Mouse (Mus musculus) kidney, embryonic 16.5 days (tissue): ENCODE results near the gene Igf2r. TPM values are rescaled to one million over a fixed set of nuclear protein-coding genes. Genes with fewer than 3 reads are reported as not detected.

Experiments used
- ATAC-seq: fragments of 200-750 bp; cut with Nextera tagmentation; 2 replicates; pipeline ENCODE4 v1.8.0; 2017; ENCODE audit warnings: moderate TSS enrichment; ENCODE audit not compliant: low FRiP score, low TSS enrichment
- H3K27ac ChIP-seq: fragments of 300-500 bp; sonication (generic); 2 replicates; pipeline ENCODE4 v1.5.1; 2014; ENCODE audit warnings: low read length
- H3K27me3 ChIP-seq: fragments of 300-500 bp; sonication (generic); 2 replicates; pipeline ENCODE4 v1.6.1; 2014; ENCODE audit warnings: low read length, control low read depth, mixed read lengths; ENCODE audit not compliant: insufficient read depth
- H3K36me3 ChIP-seq: fragments of 300-500 bp; sonication (generic); 2 replicates; pipeline ENCODE4 v1.6.1; 2014; ENCODE audit warnings: low read length, control low read depth, mixed read lengths; ENCODE audit not compliant: insufficient read depth
- H3K4me1 ChIP-seq: fragments of 300-500 bp; sonication (generic); 2 replicates; pipeline ENCODE4 v1.6.1; 2014; ENCODE audit warnings: low read length, control low read depth, mixed read lengths; ENCODE audit not compliant: insufficient read depth
- H3K4me2 ChIP-seq: fragments of 300-500 bp; sonication (generic); replicated peaks from 2 replicates; pipeline ENCODE4 v1.6.1; 2014; ENCODE audit warnings: low read depth, low read length
- H3K4me3 ChIP-seq: fragments of 300-500 bp; sonication (generic); 2 replicates; pipeline ENCODE4 v1.5.1; 2014; ENCODE audit warnings: mild to moderate bottlenecking, low read length
- H3K9ac ChIP-seq: fragments of 300-500 bp; sonication (generic); replicated peaks from 2 replicates; pipeline ENCODE4 v1.6.1; 2014; ENCODE audit warnings: low read length
- H3K9me3 ChIP-seq: fragments of 300-500 bp; sonication (generic); 2 replicates; pipeline ENCODE4 v1.6.1; 2016; ENCODE audit warnings: low read length, control low read depth
- WGBS: fragments of 180-500 bp; shearing (Covaris S2); extraction: QIAGEN DNeasy Blood & Tissue Kit; methylation state at CpG from one replicate; pipeline ENCODE4 v1.1.7; 2014; 5-methylcytosine and 5-hydroxymethylcytosine counted together
- polyA plus RNA-seq: library from polyadenylated mRNA; unstranded; fragments of >200 nt; fragmentation: Nextera tagmentation; extraction: Ambion mirVana; gene quantifications from 2 replicates; pipeline ENCODE4 v1.2.1, GENCODE M21; 2015

The Igf2r gene
- polyA plus RNA-seq, 1 experiment from 2014 or later = 32.1 TPM

DNA sequence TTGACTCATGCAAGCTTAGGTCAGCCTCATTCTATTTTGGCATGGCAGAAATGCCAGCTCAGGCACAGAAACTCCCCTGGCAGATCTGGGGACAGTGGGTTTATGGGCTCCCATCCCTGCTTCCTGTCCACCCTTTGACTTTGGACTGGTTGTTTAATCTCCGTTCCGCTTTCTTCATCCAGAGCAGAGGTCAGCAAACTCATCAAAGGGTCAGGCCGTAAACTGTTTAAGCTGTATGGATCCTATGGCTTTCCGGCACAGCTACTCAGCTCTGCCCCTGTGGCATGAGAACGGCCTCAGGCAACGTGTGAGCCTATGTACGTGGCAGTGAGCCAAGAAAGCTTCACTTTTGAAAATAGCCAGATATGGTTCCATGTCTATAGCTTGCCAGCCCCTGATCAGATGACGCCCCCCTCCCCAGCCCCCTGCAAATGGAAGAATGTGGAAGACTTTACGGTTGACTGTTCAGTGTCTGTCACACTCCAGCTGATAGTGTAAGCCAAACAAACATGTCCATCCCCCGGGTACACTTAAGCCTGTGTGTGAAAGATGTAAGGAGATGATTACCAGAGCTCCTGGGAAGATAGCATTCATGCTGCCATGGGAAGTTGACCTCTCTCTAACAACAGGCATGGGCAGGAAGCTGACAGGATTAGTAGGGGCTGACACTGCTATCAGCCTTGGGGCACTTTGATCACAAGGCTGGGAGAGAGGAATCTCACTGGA, 21.1 kb upstream of the Igf2r start:
- peak overlapping the region; percentile 15; the same call in 1 of the 2 replicates for H3K9ac ChIP-seq
- peak overlapping the region; percentile 89 for H3K27ac ChIP-seq
- WGBS = 6% methylated on average over 10 of the region's 10 CpGs
- H3K4me2 ChIP-seq = 0 out of 2 replicates have a peak overlapping the region, but pooled peaks have one; percentile 19
- peaks cover 50% of the 10 kb centered on the region for H3K4me1 ChIP-seq
- H3K4me3 ChIP-seq = no peak overlapping the region
- ATAC-seq = peak; percentile 83
- peaks cover 12% of the 10 kb centered on the region for H3K36me3 ChIP-seq
- peaks cover 11% of the 10 kb centered on the region for H3K9me3 ChIP-seq
- no peaks in the 10 kb centered on the region for H3K27me3 ChIP-seq

DNA sequence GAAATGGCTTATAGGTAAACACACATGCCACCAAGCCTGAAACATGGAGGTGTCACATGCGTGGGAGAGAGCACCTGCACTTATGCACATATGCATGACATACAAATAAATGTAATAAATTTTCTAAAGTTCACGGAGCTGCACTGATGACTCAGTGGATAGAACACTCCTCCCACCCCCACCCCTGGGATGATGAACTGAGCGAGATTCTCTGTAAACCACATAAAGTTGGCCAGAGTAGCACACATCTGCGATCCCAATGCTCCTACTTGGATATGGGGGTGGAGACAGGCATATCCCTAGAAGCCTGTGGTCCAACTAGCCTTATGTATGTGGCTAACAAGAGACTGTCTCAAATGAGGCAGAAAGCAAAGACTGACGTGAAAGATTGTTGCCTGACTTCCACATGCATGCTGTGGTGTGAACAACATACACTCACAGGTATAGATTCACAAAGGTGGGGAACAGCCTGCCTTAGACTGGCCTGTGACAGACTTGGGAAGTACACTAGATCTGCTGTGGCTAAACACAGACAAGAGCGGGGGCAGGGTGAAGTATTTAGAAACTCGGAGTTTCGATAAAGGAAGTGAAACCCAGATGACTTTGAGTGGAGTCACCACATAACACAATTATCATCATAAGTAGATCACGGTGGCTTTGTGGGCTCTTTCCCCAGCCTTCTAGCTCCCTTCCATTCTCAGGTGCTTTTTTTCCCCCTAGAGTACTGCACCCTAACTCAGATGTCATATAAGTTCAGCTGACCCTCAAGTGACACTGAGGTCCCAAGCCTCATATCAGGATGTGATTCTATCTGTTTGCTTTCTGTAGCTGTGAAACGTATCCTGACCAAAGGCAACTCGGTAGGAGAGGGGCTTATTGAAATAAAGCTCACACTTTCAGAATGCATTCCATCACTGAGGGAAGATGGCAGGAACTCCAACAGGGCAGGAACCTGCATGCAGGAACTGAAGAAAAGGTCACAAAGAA, 13.7 kb upstream of the Igf2r start:
- Histone ChIP-seq H3K27me3 (no peaks in the 10 kb centered on the region), H3K36me3 (peaks cover 10% of the 10 kb centered on the region), H3K9ac (no peak overlapping the region), H3K4me1 (peaks cover 48% of the 10 kb centered on the region), H3K27ac (peak overlapping the region; percentile 5; the same call in 1 of the 2 replicates), H3K4me3 (no peak overlapping the region), H3K4me2 (no peak overlapping the region), H3K9me3 (peaks cover 4% of the 10 kb centered on the region)
- no peak for ATAC-seq
- WGBS = 47% methylated on average over 11 of the region's 11 CpGs

DNA sequence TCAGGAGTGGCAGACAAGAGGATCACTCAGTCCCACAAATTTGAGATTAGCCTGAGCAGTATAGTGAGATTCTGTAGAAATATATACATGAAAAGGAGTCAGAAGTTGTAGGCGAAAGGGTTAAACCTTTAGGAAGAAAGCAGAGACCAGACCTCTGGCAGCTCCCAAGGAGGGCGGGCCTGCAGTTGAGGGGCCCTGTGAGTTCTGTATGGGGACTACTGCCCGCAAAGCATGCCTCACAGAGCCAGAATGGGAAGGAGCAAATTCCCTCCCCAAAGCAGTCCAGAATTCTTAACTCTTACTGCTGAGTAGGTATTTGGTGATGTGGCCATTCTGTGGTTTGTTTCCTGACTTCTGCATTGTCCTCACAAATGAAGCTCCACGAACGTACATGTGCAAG, 11.6 kb upstream of the Igf2r start:
- Histone ChIP-seq H3K4me1 (peaks cover 48% of the 10 kb centered on the region), H3K27ac (peak overlapping the region; percentile 94), H3K4me3 (no peak overlapping the region), H3K9ac (peak overlapping the region; percentile 9; the same call in 1 of the 2 replicates), H3K36me3 (peaks cover 8% of the 10 kb centered on the region; the same call in 1 of the 2 replicates), H3K4me2 (peak overlapping the region; percentile 40), H3K9me3 (no peaks in the 10 kb centered on the region), H3K27me3 (no peaks in the 10 kb centered on the region)
- peak; percentile 84 for ATAC-seq
- 16% methylated on average over 5 of the region's 5 CpGs for WGBS

DNA sequence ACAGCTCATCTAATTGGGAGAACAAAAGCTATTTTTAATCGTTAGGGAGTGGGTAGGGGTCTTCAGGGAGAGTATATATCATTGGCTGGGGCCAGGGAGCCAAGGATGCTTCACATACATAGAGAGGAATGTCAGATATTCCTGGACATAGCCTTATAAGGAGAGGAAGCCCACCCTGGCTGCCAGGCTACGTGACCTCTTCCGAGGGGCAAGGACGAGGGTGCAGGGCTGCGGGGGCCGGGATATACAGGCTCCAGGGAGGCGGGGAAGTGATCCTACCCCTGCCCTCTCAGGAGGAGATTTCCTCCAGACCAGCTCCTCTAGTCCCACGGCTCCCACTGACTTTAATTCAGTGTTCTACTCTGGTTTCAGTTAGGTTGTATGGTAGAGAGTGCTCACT, 10.7 kb upstream of the Igf2r start:
- Histone ChIP-seq H3K9ac (0 out of 2 replicates have a peak overlapping the region, but pooled peaks have one; percentile 32), H3K27ac (peak overlapping the region; percentile 94), H3K27me3 (no peaks in the 10 kb centered on the region), H3K9me3 (0 out of 2 replicates have a peak, but pooled peaks cover 3% of the 10 kb centered on the region), H3K4me1 (peaks cover 48% of the 10 kb centered on the region), H3K36me3 (peaks cover 8% of the 10 kb centered on the region; the same call in 1 of the 2 replicates), H3K4me2 (peak overlapping the region; percentile 19; the same call in 1 of the 2 replicates), H3K4me3 (no peak overlapping the region)
- 9% methylated on average over 8 of the region's 8 CpGs for WGBS
- ATAC-seq = peak; percentile 83

DNA sequence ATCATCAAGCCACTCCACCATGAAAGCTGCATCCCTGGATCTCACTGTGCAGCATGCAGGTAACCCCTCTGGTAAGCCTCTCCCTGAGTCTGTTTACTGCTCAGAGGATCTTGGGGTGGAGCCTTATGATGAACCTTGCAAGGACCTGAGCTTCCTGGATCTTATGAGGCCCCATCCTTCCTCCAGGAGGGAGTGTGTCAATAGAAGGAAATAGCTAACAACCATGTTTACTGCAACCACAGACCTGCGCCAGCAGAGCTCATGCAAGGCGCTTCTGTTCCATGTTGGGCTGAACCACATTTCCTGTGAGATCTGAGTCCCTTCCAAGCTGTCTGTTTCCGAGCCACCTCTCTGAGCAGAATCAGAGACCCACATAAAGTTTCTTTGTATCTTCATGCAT, 10.0 kb upstream of the Igf2r start:
- H3K27me3 ChIP-seq = no peaks in the 10 kb centered on the region
- H3K4me3 ChIP-seq = no peak overlapping the region
- peak; percentile 33 for ATAC-seq
- 50% methylated on average over 3 of the region's 3 CpGs for WGBS
- no peak overlapping the region for H3K9ac ChIP-seq
- H3K4me2 ChIP-seq = no peak overlapping the region
- peaks cover 8% of the 10 kb centered on the region; the same call in 1 of the 2 replicates for H3K36me3 ChIP-seq
- H3K27ac ChIP-seq = peak overlapping the region; percentile 94
- H3K4me1 ChIP-seq = peaks cover 48% of the 10 kb centered on the region
- 0 out of 2 replicates have a peak, but pooled peaks cover 3% of the 10 kb centered on the region for H3K9me3 ChIP-seq

DNA sequence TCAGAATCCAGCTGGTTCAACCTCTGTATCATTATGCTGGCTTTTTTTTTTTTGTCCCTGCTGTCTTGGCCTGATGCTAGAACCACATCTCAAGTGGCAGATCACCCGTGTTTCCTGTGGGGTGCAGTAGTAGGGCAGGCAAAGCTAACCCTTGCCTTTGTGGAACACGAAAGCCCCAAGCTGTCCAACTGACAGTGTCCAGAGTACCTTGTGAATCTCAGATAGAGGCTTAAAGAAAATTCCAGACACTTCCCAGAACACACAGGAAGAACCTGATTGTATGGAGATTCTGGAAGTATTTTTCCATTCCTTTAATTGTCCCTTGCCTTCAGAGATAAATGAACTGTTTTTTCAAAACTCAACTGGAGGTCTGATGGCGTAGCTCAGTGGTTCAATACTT, 4.5 kb upstream of the Igf2r start:
- no peaks in the 10 kb centered on the region for H3K27me3 ChIP-seq
- H3K4me1 ChIP-seq = peaks cover 7% of the 10 kb centered on the region; the same call in 1 of the 2 replicates
- H3K4me3 ChIP-seq = no peak overlapping the region
- 67% methylated on average over 3 of the region's 3 CpGs for WGBS
- H3K4me2 ChIP-seq = no peak overlapping the region
- H3K9ac ChIP-seq = no peak overlapping the region
- H3K27ac ChIP-seq = no peak overlapping the region
- H3K36me3 ChIP-seq = peaks cover 23% of the 10 kb centered on the region
- peaks cover 9% of the 10 kb centered on the region; the same call in 1 of the 2 replicates for H3K9me3 ChIP-seq
- no peak for ATAC-seq

DNA sequence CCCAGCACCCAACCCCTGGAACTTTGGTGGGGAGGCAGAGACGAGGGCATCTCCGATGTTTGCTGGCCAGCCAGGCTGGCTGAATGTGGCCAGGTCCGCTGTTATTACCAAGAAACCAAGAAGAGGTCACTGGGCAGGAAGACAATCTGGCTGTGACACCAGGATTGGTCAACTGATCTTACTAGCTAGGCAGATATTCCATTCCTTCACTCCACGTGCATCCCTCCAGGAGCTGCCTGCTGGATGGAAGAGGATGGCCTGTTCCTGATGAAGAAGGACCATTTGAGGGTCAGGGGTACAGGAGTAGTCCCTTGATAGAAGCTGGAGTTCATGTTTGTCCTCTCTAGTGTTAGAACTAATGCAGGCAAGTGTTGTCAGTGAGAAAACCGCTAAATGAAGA, 1.0 kb upstream of the Igf2r start:
- ATAC-seq = no peak
- peaks cover 23% of the 10 kb centered on the region for H3K36me3 ChIP-seq
- no peak overlapping the region for H3K27ac ChIP-seq
- no peaks in the 10 kb centered on the region for H3K27me3 ChIP-seq
- H3K4me3 ChIP-seq = no peak overlapping the region
- peaks cover 7% of the 10 kb centered on the region; the same call in 1 of the 2 replicates for H3K9me3 ChIP-seq
- peaks cover 30% of the 10 kb centered on the region for H3K4me1 ChIP-seq
- no peak overlapping the region for H3K4me2 ChIP-seq
- WGBS = 86% methylated on average over 5 of the region's 5 CpGs
- H3K9ac ChIP-seq = no peak overlapping the region

DNA sequence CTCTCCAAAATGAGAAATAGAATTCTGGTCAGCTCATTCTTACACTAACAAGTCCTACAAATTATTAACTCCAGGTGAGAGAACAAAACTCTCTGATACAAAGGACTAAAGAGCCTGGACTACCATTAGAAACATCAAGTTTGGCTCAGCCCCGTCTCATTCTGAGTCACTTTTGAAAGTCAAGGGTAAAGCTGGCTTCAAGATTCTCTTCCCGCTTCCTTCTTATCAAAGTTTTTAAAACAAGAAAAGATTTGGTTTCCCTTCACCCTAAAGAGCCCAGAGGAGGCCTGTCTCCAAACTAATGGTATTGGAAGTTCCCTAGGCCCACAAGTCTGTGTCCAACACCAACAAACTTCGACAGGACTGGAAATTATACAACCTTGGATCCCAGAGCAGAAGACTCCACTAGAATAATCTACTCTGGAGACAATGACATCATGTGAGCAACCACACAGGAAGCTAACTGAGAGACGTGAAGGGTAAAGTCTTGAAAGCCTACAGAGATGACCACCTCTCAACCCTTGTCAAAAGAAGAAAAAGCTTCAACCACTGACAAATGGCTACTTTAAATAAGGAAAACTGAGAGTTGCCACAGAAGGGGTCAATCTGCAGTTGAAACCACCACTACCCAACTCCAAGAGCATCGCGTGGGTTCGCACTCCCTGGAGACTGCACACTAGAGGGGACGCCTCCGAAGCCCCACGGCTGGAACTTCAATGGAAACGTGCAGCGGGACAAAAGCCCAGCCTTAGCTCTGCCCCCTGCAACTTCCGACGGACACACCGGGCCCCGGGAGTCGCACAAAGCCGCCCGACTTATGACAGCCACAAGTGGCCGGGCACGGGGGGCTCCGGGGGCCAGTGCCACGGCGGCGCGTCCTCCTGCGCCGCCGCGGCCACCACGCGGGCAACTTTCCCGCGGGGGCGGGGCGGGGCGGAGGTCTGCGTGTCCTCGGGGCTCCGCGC, 767 bp downstream of the Igf2r start:
- Histone ChIP-seq H3K4me1 (peaks cover 33% of the 10 kb centered on the region), H3K9ac (peak overlapping the region; percentile 81), H3K36me3 (peaks cover 29% of the 10 kb centered on the region), H3K27me3 (no peaks in the 10 kb centered on the region), H3K4me2 (peak overlapping the region; percentile 61), H3K27ac (peak overlapping the region; percentile 56), H3K4me3 (peak overlapping the region; percentile 61), H3K9me3 (peaks cover 7% of the 10 kb centered on the region; the same call in 1 of the 2 replicates)
- WGBS = 31% methylated on average over 33 of the region's 41 CpGs
- ATAC-seq = peak; percentile 19
